In genomic region chrX:53161115-53161514, GRCm38 (mm10) we compare ENCODE assay signal across 9 mouse cellular contexts.
DNase-seq lines count a peak whose midpoint lies in the region; ATAC-seq and TF ChIP-seq lines count a peak whose summit lies in the region.
"Had no signal": no experiment of that assay in that cellular context is flagged by ENCODE, and none has a peak within 500 bp of the region (broad histone marks: within the 10 kb centered on the region; RNA-seq: fewer than 3 reads in every experiment).

No protein-coding gene starts in this region.

- H3K4me3 ChIP-seq in stomach, postnatal 0 days (ENCODE audit: low read depth, low read length): no peak overlapping the region
- H3K4me3 ChIP-seq: hindbrain, embryonic 15.5 days had no signal

- 42% methylated on average over 5 of the region's 5 CpGs for whole genome bisulfite sequencing in stomach, postnatal 0 days

- H3K4me2 ChIP-seq in stomach, postnatal 0 days (replicated peaks; ENCODE audit: low read depth): no peak overlapping the region
- H3K4me2 ChIP-seq: hindbrain, embryonic 15.5 days had no signal

- peak; percentile 67 for DNase-seq in ovary, postnatal 36 days (ENCODE audit: low spot score)
- no peak for DNase-seq in ovary, postnatal 14 days (ENCODE audit: low spot score)
- peak; percentile 35 for DNase-seq in fibroblast of lung, adult 2 months (ENCODE audit: low read depth)
- peak; percentile 59 to 63 for DNase-seq in kidney, postnatal 25 days
- peak; percentile 47 for DNase-seq in stomach, postnatal 0 days (ENCODE audit: low spot score)
- no peak for DNase-seq in frontal cortex, postnatal 10 days (ENCODE audit: low spot score in 2 of 2)
- no peak for DNase-seq in layer of hippocampus, adult 18-20 months (ENCODE audit: low spot score in 2 of 2)
- no peak for DNase-seq in cerebellum, postnatal 36 days

- H3K27me3 ChIP-seq in stomach, postnatal 0 days (ENCODE audit: control insufficient read depth, insufficient read depth, low read length): no peaks in the 10 kb centered on the region
- H3K27me3 ChIP-seq: hindbrain, embryonic 15.5 days had no signal

- no peak for TF ChIP-seq EP300 in stomach, postnatal 0 days (optimal IDR thresholded peaks at IDR 0.05)

- H3K9me3 ChIP-seq in stomach, postnatal 0 days (ENCODE audit: control insufficient read depth, low read length): no peaks in the 10 kb centered on the region
- H3K9me3 ChIP-seq: hindbrain, embryonic 15.5 days had no signal

- TF ChIP-seq CTCF in stomach, postnatal 0 days (IDR thresholded peaks at IDR 0.05; ENCODE audit: low read depth): no peak

- H3K36me3 ChIP-seq in stomach, postnatal 0 days (ENCODE audit: control insufficient read depth, insufficient read depth, low read length): no peaks in the 10 kb centered on the region
- H3K36me3 ChIP-seq: hindbrain, embryonic 15.5 days had no signal

- no peak overlapping the region for H3K9ac ChIP-seq in stomach, postnatal 0 days (ENCODE audit: low read length)
- H3K9ac ChIP-seq: hindbrain, embryonic 15.5 days had no signal

- H3K27ac ChIP-seq in stomach, postnatal 0 days (replicated peaks): peak overlapping the region; percentile 67
- H3K27ac ChIP-seq: hindbrain, embryonic 15.5 days had no signal

- H3K4me1 ChIP-seq in stomach, postnatal 0 days (replicated peaks; ENCODE audit: control insufficient read depth, insufficient read depth): no peaks in the 10 kb centered on the region
- H3K4me1 ChIP-seq: hindbrain, embryonic 15.5 days had no signal

- ATAC-seq in stomach, postnatal 0 days (ENCODE audit: low FRiP score, low TSS enrichment): peak; percentile 67; the same call in 1 of the 2 replicates

Comparison
In these comparisons a context has a peak if more than half of its experiments do, and no peak if none do; other contexts are left out.
1. DNase-seq: peak in ovary, postnatal 36 days (single experiment), fibroblast of lung, adult 2 months (single experiment), kidney, postnatal 25 days (2 of 2) and stomach, postnatal 0 days (single experiment); none in ovary, postnatal 14 days (single experiment), frontal cortex, postnatal 10 days (0 of 2), layer of hippocampus, adult 18-20 months (0 of 2) and cerebellum, postnatal 36 days (0 of 2).